Mouse (Mus musculus): ENCODE data around the gene Mocs3.

Gene Mocs3

DNA sequence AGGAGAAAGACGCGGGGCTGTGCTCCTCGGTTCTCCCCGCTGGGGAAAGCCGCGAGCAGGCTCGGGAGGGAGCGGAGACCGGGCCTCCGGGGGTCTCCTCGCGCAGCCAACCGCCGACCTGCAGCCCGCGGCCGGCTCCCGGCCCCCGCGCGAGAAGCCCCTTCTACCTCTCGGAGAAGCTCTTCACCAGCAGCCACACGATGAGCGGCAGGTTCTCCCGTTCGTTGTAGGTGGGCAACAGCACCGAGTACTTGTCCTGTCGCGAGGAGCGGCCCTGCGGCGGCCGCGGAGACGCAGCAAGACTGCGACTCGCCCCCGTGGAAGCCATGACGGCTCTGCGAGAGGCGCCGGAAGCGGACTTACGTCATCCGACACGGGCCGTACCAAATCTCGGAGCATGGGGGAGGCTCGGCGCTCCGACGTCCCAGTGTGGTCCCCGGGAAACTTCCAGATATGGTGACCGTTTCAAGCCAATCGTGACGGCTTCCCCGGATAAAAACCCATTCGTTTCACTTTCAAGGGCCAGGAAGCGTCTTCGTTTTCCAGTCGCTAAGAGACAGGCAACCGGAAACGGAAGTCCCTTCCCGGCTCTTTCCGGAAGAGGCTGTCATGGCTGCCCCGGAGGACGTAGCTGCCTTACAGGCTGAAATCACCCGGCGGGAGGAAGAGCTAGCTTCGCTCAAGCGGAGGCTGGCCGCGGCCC is at the start of gene Mocs3, which contains the start of the genes Gm20716 and Dpm1:
Gene Mocs3 (plus strand): TSS at position 597 of the 703 bp plus-strand sequence.
Gene Gm20716 (minus strand): TSS at position 339 of the 703 bp plus-strand sequence.
Gene Dpm1 (minus strand): TSS at position 566 of the 703 bp plus-strand sequence.
- DNase-seq (ENCODE audit: low read depth, low spot score): peak; percentile 88

DNA sequence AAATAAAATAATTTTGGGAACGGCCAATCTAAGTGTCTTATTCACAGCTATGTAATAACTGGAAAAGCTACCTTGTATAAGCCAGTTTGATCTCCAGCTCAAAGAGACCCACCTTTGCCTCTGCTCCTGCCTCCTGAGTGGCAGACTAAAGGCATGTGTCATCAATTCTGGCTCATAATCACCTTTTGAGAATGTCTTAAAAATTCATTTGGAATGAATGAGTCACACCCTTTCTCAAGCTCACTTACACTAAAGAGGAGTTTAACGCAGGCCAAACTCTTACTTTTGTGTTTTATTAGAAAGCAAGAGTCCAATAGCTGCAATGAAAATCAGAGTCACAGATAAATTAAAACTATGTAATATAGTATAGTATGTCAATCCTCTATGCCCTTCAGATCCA is 38.6 kb upstream of the Mocs3 start:
- no peak for DNase-seq (ENCODE audit: low read depth, low spot score)

DNA sequence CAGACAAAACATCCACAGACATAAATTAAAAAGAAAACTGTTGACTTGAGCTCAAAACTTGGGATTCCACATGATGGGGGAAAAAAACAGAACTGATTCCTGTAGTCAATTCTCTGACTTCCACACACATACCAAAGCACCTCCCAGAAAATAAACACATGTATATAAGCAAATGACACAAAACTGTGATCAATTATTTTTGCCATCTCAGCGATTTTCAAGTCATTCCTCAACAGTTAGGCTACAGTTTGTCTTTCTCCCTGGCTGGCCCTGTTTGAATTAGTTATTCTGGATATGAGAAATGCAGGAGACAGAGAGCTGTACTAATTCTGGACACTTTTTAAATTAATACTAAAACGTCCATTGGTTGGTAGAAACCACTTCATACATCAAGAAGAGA is 36.7 kb upstream of the Mocs3 start:
- no peak for DNase-seq (ENCODE audit: low read depth, low spot score)

DNA sequence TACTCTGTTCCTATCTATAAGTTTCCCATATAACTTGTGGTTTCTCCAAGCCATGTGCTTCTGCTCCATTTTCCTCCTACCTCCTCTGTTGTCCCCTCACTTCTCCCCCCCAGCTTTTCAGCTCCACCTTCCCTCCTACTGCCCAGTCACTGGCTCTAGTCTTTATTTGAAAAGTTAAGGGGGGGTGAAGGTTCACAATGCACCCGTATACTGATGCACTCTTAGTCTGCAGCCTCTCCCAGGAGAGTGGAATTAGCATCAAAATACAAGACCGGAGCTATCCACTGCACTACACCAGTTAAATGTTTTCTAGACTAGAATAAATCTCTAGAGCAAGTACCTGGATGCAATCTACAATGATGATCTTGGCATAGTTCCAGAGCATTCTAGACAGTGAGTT is 34.7 kb upstream of the Mocs3 start:
- no peak for DNase-seq (ENCODE audit: low read depth, low spot score)

DNA sequence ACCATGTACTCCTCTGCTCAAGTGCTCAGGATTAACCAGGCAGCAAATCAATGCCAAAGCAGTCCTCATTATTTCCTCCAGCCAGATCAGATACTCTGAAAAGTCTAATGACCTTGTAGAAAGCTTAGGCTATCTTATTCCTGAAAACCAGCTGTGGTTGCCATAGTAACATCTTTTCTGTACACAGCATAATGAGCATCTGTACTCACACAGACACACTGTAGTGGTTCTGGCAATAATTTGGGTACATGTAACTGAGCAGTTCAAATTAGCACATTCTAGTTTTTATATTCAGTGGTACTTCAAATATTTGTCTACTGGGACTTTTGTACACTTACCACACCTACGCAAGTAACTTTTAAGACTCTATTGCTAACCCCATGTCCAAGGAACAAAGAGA is 32.0 kb upstream of the Mocs3 start:
- DNase-seq (ENCODE audit: low read depth, low spot score): no peak

DNA sequence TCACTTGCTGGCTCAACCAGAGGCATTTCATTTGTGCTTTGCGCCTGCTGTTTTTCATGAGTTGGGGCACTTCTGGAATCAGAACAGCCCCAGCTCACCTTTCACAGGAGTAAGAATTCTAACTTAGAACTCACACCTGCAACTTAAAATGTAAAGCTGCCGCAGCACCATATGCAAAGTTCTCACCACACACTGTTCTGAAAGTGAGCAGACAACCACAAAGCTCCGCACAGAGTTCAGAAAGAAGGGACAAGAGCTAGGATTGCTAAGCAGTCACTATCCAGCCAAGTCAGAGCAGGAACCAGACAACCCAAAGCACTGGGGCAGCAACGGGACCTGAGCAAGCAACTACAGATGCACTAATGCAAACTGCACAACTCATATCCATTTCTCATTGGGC is 30.9 kb upstream of the Mocs3 start:
- no peak for DNase-seq (ENCODE audit: low read depth, low spot score)

DNA sequence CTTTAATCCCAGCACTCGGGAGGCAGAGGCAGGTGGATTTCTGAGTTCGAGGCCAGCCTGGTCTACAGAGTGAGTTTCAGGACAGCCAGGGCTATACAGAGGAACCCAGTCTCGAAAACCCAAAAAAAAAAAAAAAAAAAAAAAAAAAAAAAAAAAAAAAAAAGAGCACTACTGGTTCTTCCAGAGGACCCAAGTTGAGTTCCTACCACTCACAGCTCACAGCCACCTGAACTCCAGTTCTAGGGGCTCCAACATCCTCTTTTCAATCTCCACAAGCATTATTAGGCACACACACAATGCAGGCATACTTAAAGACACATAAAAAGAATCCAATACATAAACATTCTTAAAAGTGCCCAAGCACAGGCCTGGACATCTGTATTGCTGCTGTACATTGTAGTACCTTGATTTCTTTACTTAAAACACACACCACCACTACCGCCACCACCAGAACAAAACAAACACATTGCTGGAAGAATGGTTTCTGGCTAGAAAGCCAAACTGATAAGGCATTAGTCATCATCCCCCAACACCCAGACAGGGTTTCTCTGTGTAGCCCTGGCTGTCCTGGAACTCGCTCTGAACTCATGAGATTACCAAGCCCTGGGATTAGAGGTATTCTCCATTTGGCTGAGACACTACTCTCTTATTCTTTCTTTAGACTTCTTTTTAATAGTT is 30.3 kb upstream of the Mocs3 start:
- DNase-seq (ENCODE audit: low read depth, low spot score): no peak

DNA sequence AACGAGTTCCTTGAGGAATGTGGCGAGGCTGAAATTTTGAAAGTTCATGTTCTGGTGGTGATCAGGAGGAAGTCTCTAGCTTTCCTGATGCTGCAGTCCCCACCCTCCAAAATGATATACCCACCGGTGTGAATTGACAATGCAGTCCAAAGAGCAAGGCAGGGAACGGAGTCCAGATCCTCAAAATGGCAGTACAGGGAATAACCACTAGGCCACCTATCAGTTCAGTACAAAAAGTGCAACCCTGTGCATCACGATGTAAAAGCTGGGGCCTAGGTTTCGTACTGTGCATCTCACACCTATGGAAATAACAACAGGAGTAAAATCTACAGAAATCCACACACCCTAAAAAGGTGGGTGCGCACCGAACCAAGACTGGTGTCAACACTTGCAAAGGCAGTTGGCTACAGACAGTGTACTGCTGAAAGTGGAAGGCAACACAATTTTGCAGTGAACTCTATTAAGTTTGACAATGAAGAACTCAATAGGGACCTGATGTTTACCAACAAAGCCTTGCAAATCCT is 25.9 kb upstream of the Mocs3 start:
- no peak for DNase-seq (ENCODE audit: low read depth, low spot score)

DNA sequence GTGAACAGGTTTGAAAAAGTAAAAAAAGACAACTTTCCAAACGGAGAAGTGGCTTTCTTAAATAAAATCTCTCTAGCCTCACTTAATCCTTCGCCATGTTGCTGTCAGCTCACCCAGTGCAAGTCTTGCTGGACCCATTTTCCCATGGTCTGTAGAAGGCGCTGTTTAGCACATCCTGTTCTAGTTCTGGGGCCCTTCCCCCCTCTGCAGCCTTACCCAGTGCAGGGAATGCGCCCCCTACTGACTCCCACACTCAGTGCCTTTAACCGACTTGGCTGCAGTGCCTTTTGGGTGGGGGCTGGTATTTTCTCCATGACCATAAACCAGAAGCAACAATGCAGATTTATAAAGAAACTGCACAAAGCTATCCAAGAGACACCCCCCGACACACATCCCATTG is 25.2 kb upstream of the Mocs3 start:
- DNase-seq (ENCODE audit: low read depth, low spot score): peak; percentile 93

DNA sequence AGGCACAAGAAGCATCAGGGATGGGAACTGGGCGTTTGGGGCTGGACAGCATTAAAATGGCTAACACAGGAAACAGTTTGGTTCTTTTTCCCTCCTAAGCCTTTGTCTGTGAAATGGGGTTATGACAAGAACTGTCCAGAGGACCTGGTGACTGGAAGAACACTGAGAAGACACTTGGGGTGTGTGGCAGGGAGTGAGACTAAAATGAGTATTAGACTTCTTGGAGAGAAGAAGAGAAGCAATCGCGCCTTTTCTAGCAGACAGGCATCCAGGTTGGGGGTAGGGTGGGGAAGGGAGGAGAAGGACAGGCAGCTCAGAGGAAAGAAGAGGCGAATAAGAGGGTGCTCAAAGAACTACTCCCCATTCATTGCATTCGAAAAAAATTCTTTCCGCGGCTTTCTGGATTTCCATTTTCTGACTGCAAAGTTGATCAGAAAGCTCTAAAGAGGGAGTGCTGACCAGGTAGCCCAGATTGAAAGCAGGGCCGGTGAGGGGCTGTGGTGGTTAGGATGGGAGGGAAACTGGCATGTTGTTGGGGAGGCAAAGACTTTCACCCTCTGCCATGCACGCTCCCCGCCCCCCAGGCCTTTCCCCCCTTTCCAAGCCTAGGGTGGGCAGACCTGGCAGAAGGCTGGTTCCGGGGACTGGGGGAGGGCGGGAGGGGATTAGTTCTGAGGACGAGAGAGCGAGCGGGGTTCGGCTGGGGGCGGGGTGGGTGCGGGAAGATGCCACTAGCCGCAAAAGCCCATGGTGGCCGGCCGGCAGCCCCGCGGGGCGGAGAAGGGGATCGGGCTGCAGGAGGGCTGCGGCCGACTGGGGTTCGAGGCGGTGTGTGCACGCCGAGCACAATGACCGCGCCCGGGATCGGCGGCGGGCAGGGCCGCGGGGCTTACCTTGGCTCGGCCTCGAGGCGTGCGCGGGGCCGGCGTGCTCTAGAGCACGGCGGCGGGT is 24.5 kb upstream of the Mocs3 start:
- peak; percentile 29 for DNase-seq (ENCODE audit: low read depth, low spot score)

DNA sequence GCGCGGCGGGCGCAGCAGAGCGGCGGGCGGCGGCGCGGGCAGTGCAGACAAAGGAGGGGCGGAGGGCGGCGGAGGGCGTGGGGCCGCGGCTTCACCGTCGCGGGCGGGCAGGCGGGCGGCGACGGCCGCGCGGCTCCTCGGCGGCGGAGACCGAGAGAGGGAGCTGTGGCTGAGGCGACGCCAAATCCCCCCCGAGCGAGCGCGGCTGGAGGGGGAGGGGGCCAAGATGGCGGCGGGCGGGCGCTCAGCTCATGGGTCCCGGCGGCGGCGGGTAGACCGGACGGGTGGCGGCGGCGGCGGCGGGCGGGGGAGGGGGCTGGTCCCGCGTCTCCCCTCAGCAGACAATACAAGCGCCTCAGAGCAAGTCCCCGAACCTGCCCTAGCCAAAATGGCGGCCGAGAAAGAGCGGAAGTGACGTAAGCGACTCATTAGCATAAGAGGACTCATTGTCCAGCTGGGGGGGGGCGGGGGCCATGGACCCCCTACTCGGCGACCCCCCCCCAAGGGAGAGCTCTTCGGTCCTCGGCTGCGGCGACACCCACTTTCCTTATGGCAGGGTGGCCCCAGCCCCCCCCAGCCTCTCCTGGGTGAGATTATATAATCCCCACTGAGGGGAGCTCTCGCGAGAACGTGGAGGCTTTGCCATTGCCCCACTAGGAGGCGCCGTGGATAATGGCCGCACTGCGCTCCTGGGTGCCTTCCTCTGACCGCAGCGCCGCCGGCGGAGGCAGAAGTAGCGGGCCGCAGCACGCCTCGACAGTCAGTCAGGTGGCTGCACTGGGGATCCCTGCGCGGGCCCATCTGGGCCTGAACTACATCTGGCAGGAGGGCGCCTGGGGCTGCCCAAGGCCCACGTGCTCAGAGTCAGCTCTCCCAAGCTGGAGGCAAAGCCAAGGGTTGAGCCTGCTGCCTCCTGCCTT is 23.4 kb upstream of the Mocs3 start, which contains the start of gene Adnp:
Gene Adnp (minus strand): TSS at position 388 of the 920 bp plus-strand sequence.
- DNase-seq (ENCODE audit: low read depth, low spot score): peak; percentile 99

DNA sequence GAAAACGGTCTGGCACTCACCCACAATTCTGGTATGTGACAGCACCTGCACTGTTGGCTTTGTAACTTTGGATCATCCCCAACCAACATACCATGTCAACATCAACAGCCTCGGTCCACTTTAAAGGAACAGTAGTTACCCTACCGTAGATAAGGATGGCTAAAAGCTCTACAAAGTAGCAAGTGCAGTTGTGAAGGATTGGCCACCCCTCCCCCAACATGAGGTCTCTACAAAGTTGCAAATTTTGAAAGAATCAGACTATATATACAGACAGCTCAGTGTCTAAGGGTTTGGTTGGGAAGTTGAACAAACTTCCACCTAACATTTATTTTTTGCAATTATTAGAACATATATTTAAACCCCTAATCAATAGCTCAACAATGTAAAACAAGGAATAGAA is 22.5 kb upstream of the Mocs3 start:
- no peak for DNase-seq (ENCODE audit: low read depth, low spot score)

DNA sequence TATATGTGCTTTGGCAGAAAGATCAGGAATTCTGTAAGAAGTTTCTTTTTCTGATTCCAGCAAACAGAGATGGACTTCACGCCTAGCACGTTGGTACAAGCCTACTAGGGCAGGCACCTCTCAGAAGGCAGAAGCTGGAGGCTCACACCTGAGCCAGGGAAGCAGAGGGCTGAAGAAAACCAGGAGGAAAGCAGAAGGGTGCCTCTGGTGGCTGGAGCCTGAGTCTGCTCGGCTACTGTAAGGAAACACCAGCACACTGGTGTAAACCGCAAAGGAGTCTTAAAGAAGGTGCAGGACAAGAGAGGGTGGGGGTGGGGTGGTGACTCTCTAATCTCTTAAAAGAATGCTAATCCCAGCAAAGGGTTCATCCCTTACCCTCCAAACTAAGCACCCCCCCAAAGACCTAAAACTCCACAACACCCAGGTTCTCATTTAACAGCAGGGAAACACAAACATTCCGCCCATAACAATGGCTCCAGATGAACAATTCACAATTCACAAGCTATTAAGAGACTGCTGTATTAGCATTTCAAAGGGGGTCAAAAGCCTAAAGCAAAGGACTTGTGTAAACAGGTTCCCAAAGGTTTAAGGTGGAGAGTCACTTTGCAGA is 16.5 kb upstream of the Mocs3 start:
- no peak for DNase-seq (ENCODE audit: low read depth, low spot score)

DNA sequence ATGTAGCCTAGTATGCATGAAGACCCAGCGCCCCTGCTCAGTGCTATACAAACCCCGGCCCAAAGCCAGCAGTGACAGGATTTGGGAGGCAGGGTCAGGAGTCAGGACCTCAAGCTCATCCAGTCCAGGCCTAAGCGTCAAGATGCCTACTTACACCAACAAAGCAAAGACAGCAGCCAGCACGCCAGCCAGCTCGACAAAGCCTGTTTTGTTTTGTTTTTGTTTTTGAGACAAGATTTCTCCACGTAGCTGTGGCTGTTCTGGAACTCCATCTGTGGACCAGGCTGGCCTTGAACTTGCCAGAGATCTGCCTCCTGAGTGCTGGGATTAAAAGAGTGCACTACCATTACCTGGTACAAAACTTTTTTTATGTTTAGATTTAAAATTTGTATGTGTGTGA is 7.1 kb upstream of the Mocs3 start:
- DNase-seq (ENCODE audit: low read depth, low spot score): no peak

DNA sequence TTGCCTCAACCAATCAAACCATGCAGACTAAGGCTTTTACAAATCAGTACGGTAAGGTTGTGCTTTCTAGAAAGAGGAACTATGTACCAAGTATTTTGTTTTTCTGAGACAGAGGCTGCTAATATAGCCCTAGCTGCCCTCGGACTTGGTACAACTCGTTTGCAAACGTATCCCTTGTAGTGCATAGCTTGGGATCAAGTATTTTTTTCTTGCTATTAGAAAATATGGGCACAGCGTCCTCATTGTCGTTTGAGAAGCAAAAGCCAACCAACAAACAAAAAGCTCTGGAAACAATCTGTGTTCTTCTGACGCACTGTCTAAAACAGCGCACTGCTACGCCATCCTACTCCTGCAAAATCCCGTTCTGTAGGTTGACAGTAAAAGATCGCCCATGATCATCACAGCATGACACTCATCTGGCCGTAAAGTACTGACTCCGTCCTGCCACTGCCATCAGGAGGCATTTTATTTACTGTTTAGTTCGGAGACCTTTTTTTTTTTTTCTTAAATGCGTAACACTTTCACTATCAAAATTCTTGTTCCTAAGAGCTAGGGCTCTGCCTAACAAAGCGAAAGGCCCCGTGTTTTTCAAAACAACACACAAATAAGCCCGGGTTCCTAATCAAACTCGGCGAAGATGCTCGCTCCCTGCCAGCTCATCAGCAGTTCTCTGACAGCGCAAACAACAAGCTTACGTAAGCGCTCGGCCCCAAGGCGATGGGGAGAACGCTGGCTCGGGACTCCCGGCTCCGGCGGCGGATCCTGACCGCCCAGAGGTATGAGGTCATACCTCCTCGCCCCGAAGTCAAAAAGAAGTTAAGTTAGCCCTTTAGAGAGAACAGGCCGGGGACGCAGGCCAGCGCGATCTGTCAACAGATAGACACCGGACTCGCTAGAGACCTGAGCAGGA is 1.1 kb upstream of the Mocs3 start:
- peak; percentile 19 for DNase-seq (ENCODE audit: low read depth, low spot score)

DNA sequence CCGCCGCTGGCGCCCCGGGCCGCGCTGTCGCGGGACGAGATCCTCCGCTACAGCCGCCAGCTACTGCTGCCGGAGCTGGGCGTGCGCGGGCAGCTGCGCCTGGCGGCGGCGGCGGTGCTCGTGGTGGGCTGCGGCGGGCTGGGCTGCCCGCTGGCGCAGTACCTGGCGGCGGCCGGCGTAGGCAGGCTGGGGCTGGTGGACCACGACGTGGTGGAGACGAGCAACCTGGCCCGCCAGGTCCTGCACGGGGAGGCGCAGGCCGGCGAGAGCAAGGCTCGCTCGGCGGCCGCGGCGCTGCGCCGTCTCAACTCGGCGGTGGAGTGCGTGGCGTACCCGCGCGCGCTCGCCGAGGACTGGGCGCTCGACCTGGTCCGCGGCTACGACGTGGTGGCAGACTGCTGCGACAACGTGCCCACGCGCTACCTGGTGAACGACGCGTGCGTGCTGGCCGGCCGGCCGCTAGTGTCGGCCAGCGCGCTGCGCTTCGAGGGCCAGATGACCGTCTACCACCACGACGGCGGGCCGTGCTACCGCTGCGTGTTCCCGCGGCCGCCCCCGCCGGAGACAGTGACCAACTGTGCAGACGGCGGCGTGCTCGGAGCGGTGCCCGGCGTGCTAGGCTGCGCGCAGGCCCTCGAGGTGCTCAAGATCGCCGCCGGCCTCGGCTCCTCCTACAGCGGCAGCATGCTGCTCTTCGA is 500 bp downstream of the Mocs3 start:
- DNase-seq (ENCODE audit: low read depth, low spot score): peak; percentile 21

DNA sequence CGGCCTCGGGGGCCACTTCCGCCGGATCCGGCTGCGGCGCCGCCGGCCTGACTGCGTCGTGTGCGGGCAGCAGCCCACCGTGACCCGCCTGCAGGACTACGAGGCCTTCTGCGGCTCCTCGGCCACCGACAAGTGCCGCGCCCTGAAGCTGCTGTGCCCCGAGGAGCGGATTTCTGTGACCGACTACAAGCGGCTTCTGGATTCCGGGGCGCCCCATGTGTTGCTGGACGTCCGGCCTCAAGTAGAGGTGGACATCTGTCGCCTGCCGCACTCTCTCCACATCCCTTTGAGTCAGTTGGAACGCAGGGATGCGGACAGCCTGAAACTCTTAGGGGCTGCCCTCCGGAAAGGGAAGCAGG is 1.0 kb downstream of the Mocs3 start:
- DNase-seq (ENCODE audit: low read depth, low spot score): no peak

DNA sequence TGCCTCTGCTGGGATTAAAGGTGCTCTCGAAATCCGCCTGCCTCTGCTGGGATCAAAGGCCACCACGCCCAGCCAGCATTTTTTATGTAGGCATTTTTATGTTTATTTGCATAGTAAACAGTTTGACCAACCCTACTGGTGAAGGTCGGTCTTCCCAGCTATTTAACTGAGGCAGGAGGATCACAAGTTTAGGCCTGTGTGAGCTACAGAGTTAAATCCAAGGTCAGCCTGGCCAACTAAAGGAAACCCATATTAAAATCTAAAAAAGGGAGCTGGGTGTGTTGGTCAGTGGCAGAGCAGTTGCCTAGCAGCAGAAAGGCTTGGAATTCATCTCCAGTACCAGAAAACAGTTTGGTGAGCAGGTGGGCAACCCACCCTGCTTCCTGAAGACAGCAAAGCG is 2.9 kb downstream of the Mocs3 start:
- DNase-seq (ENCODE audit: low read depth, low spot score): no peak

DNA sequence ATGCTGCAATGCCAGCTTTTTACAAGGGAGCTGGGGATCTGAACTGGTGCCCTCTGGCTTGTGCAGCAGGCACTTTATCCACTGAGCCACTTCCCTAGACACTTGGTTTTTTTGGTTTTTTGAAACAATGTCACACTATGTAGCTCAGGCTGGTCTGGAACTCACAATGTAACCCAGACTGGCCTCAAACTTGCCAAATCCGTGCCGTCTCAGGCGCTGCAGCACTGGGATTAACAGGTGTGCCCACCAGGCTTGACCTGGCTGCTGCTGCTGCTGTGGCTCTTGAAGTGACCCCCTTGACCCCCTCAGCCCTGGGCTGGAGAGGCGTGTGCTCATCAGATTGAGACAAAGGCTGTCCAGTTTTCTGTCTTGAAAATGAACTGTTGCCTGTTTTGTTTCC is 7.9 kb downstream of the Mocs3 start:
- no peak for DNase-seq (ENCODE audit: low read depth, low spot score)

Measured in mesoderm, embryonic 11.5 days (tissue).